Mouse (Mus musculus) Patski (cell line): Measurements from ENCODE around the gene Timp3. TPM values are rescaled to one million over a fixed set of nuclear protein-coding genes. Genes with fewer than 3 reads are reported as not detected.

ENCODE experiments used
- ATAC-seq: fragments of 100-300 bp; one replicate; pipeline ENCODE4 v1.8.0; 2021
- CTCF ChIA-PET: fragments of 350-600 bp; sonication (Branson Sonifier 250); formaldehyde crosslinking; loops from one replicate; lab custom pipeline; 2022; ENCODE audit warnings: inconsistent platforms; lab: Charles Lee
- POLR2A ChIA-PET: fragments of 350-600 bp; sonication (Branson Sonifier 250); formaldehyde crosslinking; loops from one replicate; lab custom pipeline; 2022; ENCODE audit warnings: antibody characterized with exemption, inconsistent platforms; lab: Charles Lee
- DNase-seq: peaks from one replicate; pipeline ENCODE4 v3.0.0-alpha.2; 2011; ENCODE audit warnings: low read depth, low spot score
- H3K27me3 ChIP-seq: fragments of 371-371 bp; one replicate; pipeline ENCODE4 v1.5.1; 2021
- CTCF ChIP-seq: fragments of 100-300 bp; IDR thresholded peaks from one replicate; pipeline ENCODE4 v1.5.1; 2021
- in situ Hi-C: fragments of 300-500 bp; cut with MboI; formaldehyde crosslinking; loops from 3 replicates; pipeline ENCODE4 v1.11.1; 2018; ENCODE audit warnings: low pct_unique_long_range_greater_than_20kb, mixed read lengths
- polyA plus RNA-seq: library from polyadenylated mRNA; unstranded; gene quantifications from one replicate; pipeline ENCODE4 v1.2.3, GENCODE M21; 2021

The Timp3 gene
- polyA plus RNA-seq, 1 experiment from 2014 or later, result 554 TPM

DNA sequence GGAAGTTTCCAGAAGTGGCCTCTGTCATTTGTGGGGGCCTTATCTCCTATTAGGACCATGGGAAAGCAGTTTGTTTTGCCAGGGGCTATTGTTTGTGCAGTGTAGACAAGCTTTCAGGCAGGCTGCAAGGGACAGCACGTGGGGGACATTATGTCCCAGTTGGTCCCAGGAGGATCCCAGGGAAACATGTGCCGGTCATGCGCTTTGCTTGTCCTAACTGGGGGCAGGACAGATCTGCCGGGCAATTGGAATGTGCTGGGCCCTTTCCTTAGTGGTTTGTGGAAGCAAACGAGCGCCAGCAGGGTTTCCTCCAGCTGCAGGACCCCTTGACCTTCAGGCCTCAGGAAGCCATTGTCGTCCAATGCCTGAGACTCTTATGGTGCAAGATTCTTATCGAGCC, 41.4 kb downstream of the Timp3 start:
- POLR2A ChIA-PET, result interaction anchor here (0.6 kb wide), 1 partner anchor 184 kb away, joined by 4 read pairs; no protein-coding TSS in a partner anchor
- no peak for ATAC-seq
- DNase-seq, result no peak
- CTCF ChIA-PET, result no interaction called here
- TF ChIP-seq CTCF, result no peak
- no peaks in the 10 kb centered on the region for H3K27me3 ChIP-seq
- in situ Hi-C loops, result no loop called here

DNA sequence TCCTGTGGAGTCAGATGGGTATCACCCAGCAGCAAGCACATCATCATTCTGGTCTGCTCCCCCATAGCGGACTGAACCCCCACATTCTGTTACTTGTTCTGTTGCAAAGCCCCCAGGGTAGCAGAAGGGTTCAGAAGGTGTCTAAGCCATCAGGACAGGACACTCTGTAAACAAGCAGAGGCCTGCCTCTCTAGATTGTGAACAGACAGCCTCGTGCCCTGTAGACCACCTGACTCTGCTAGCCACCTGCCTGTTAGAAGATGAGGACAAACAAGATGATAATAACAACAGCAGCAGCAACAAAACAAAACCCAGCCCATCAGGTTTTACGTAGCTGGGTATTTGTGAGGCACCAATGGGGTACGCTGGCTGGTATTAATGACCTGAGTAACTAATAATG, 42.0 kb downstream of the Timp3 start:
- CTCF ChIA-PET, result no interaction called here
- POLR2A ChIA-PET, result interaction anchor here (1.1 kb wide), 1 partner anchor 30 kb away, joined by 3 read pairs; no protein-coding TSS in a partner anchor
- no peak for ATAC-seq
- in situ Hi-C loops, result no loop called here
- H3K27me3 ChIP-seq, result no peaks in the 10 kb centered on the region
- no peak for DNase-seq
- no peak for TF ChIP-seq CTCF

DNA sequence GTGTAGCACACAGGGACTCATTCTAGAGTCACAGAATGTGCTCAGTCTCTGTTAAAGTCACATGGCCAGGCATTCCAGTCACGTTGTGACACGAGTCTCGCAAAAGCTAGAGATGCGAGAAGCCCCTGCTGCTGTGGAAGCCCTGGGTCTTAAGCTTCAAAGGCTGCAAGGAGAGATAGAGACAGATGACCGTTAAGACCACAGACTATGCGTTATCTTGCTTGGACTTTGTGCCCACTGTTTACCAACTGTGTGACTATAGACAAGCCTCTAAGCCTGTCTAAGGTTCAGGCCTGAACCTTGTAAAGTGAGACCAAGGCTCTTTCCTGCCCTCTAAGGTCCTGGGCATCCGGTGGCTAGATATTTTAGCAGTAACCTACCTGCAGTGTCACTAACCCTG, 42.5 kb downstream of the Timp3 start:
- no peak for DNase-seq
- ChIA-PET POLR2A (interaction anchor here (1.1 kb wide), 1 partner anchor 30 kb away, joined by 3 read pairs; no protein-coding TSS in a partner anchor), CTCF (no interaction called here)
- H3K27me3 ChIP-seq, result no peaks in the 10 kb centered on the region
- no peak for ATAC-seq
- no peak for TF ChIP-seq CTCF
- in situ Hi-C loops, result no loop called here

- in situ Hi-C loops, result no loop called here
- POLR2A ChIA-PET, result interaction anchor here (1.1 kb wide), 1 partner anchor 31 kb away, joined by 3 read pairs; no protein-coding TSS in a partner anchor
- CTCF ChIA-PET, result no interaction called here
- no peak for TF ChIP-seq CTCF
- ATAC-seq (no peak), DNase-seq (no peak)
- no peaks in the 10 kb centered on the region for H3K27me3 ChIP-seq
Observed at GRCm38 (mm10) chr10:86343362-86343761, 43.2 kb downstream of the Timp3 start.

GRCm38 (mm10) chr10:86343931-86344330, 43.8 kb downstream of the Timp3 start:
- ChIA-PET CTCF (interaction anchor here (1.2 to 1.4 kb wide), 2 partner anchors 15 to 22 kb away, joined by 3 to 4 read pairs; no protein-coding TSS in a partner anchor), POLR2A (interaction anchor here (0.6 kb wide), 1 partner anchor 102 kb away, joined by 3 read pairs; no protein-coding TSS in a partner anchor)
- no peak for TF ChIP-seq CTCF
- no peaks in the 10 kb centered on the region for H3K27me3 ChIP-seq
- DNase-seq (no peak), ATAC-seq (no peak)
- in situ Hi-C loops, result no loop called here

DNA sequence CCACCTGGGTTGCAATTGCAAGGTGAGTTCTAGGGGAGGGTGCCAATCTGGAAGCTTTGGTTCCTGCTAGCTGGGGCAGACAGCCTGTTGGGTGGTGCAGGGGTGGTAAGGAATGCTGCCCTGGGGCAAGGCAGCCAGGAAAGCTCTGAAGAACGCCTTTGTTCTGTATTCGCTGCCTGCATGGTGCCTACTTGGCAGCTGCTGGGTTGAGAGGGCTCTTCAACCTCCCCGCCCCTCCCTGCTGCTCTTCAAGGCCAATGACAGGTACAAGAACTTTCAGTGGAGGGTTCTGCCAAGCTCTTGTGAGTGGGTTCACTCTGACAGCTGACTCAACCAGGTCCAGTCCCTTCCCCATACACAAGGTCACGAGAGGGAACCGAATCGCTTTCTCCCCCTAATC, 44.5 kb downstream of the Timp3 start:
- ATAC-seq (no peak), DNase-seq (no peak)
- TF ChIP-seq CTCF, result no peak
- ChIA-PET CTCF (interaction anchor here (1.2 to 1.4 kb wide), 2 partner anchors 14 to 23 kb away, joined by 3 to 4 read pairs; no protein-coding TSS in a partner anchor), POLR2A (no interaction called here)
- in situ Hi-C loops, result no loop called here
- no peaks in the 10 kb centered on the region for H3K27me3 ChIP-seq

GRCm38 (mm10) chr10:86345645-86346044, 45.5 kb downstream of the Timp3 start:
- ATAC-seq, result no peak

GRCm38 (mm10) chr10:86346235-86346840, 46.2 kb downstream of the Timp3 start:
- POLR2A ChIA-PET, result interaction anchor here (0.6 to 1.1 kb wide), 2 partner anchors 33 to 45 kb away, joined by 3 to 4 read pairs; no protein-coding TSS in a partner anchor

More at GRCm38 (mm10) chr10:86345645-86346044, 45.5 kb downstream of the Timp3 start:
- no peak for TF ChIP-seq CTCF
- no peaks in the 10 kb centered on the region for H3K27me3 ChIP-seq
- POLR2A ChIA-PET, result no interaction called here
- DNase-seq, result no peak
- in situ Hi-C loops, result no loop called here
- CTCF ChIA-PET, result no interaction called here

DNA sequence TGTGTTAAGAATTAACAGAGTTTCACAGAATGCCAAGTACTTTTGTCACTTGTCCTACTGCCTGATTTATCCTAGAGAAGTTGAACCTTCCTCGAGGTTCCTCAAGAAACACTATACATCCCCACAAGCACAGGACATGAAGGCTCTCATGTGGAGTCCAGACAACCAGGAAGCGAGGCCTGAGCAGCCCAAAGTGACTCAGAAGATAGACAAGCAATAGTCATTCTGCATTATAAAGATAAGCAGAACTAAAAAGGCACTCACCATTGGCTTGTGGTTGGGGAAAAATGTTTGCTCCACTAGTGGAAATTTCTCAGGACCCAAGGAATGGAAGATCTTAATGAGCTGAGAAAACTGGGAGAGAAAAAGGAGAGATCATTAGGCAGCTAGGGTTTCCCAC, 51.1 kb downstream of the Timp3 start:
- no peak for ATAC-seq
- DNase-seq, result no peak
- POLR2A ChIA-PET, result no interaction called here
- in situ Hi-C loops, result no loop called here
- CTCF ChIA-PET, result no interaction called here
- H3K27me3 ChIP-seq, result no peaks in the 10 kb centered on the region
- no peak for TF ChIP-seq CTCF

More at GRCm38 (mm10) chr10:86346235-86346840, 46.2 kb downstream of the Timp3 start:
- CTCF ChIA-PET, result no interaction called here
- in situ Hi-C loops, result no loop called here
- DNase-seq (no peak), ATAC-seq (no peak)
- no peak for TF ChIP-seq CTCF
- H3K27me3 ChIP-seq, result no peaks in the 10 kb centered on the region

DNA sequence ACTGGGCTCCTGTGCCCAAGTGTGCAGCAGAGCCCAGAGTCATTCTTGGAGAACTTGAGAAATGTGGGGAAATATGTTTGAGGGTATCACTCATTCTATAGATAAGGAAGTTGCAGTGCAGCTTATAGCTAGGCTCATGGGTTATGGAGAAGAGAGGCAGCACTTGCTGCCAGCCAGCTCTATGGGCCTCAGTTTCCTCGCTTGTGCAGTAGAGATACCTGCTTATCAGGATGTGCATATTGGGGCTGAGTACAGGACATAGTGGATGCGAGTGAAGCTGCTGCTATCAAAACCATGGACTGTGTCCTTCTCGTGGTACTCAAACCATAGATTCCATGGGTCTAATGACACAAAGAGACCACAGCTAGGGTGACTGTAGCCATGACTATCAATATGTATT, 52.3 kb downstream of the Timp3 start:
- no peaks in the 10 kb centered on the region for H3K27me3 ChIP-seq
- TF ChIP-seq CTCF, result no peak
- DNase-seq, result no peak
- no peak for ATAC-seq
- in situ Hi-C loops, result no loop called here
- ChIA-PET POLR2A (no interaction called here), CTCF (no interaction called here)

DNA sequence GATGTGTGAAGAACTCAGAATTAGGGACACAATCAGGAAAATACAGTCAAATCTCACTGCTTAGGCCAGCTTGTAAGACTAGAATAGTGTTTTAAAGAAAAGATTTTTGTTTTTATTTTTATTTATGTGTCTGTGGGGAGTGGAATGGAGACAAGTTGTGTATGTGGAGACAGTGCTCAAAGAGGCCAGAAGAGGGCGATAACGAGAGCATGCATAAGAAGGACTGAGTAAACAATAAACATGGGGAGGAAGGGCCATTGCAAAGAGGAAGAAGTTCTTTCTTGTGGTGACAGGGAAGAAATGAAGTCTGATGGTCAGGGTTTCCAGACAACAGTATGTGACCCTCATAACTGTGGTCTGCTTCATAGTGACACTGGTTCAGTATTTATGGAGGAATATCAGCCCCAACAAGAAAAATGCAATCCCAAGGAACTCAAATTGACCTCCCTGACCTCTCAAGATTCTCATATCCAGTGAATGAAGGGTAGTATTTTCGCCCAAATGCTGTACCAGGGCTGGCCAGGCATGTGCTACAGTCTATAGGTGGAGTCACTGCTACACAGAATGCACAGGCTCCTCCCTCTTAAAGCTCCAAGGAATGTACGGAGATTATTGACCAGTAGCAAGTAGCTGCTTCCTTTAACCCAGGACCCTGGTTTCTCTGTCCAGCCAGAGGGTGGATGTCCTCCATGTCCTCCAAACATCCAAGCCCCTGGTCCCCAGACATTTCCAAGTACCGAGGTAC, 56.8 kb downstream of the Timp3 start:
- DNase-seq, result no peak
- in situ Hi-C loops, result no loop called here
- TF ChIP-seq CTCF, result peak; percentile 67
- ATAC-seq, result no peak
- no peaks in the 10 kb centered on the region for H3K27me3 ChIP-seq
- POLR2A ChIA-PET, result no interaction called here
- CTCF ChIA-PET, result no interaction called here
